7 mouse cellular contexts compared by ENCODE assay signal in the genomic region with DNA sequence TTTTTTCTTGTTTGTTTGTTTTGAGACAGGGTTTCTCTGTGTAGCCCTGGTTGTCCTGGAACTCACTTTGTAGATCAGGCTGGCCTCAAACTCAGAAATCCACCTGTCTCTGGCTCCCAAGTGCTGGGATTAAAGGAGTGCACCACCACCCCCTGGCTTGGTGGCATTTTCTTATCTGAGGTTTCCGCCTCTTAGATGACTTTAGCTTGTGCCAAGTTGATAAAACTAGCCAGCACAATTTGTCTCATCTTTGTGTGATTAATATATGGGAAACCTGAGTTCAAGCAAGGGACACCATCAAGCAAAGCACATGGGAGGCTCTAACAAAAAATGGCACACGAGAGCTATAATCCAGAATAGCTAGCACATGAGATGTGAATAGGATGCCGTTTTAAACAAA. TPM values are rescaled to one million over a fixed set of nuclear protein-coding genes. Genes with fewer than 3 reads are reported as not detected.
DNase-seq lines count a peak whose midpoint lies in the region; ATAC-seq and TF ChIP-seq lines count a peak whose summit lies in the region.
"Not testable (repeated sequence)": the region's sequence is repeated elsewhere in the genome, so short reads cannot be mapped to it uniquely, and the experiment has no call there.
"Had no signal": no experiment of that assay in that cellular context is flagged by ENCODE, and none has a peak within 500 bp of the region (broad histone marks: within the 10 kb centered on the region; RNA-seq: fewer than 3 reads in every experiment).

No protein-coding gene starts in this region.

- 56% methylated on average over 3 of the region's 3 CpGs for WGBS in liver, embryonic 12.5 days (ENCODE audit: insufficient replicate concordance)
- WGBS in liver, embryonic 14.5 days (ENCODE audit: insufficient replicate concordance) = 47% methylated on average over 3 of the region's 3 CpGs
- WGBS in liver, embryonic 16.5 days (ENCODE audit: insufficient replicate concordance) = 48% methylated on average over 3 of the region's 3 CpGs

- peak; percentile 48 for DNase-seq in c-Kit-positive CD71-positive TER-119-negative erythroid progenitor cells, embryonic 14.5 days (ENCODE audit: low read depth)
- peak; percentile 31 for DNase-seq in liver
- peak; percentile 34 to 51 (median 41) for DNase-seq in liver, embryonic 14.5 days (ENCODE audit: low read depth in 3 of 3, low spot score in 3 of 3)

- H3K27ac ChIP-seq in liver, embryonic 12.5 days = peak overlapping the region; percentile 92
- H3K27ac ChIP-seq in liver, embryonic 14.5 days = peak overlapping the region; percentile 94
- H3K27ac ChIP-seq in liver, embryonic 16.5 days (ENCODE audit: low read length) = peak overlapping the region; percentile 84

- ATAC-seq in liver, embryonic 12.5 days = peak; percentile 33; the same call in 1 of the 2 replicates
- peak; percentile 38; the same call in 1 of the 2 replicates for ATAC-seq in liver, embryonic 14.5 days (ENCODE audit: insufficient read depth)
- peak; percentile 27 for ATAC-seq in liver, embryonic 16.5 days (ENCODE audit: low read depth)
- ATAC-seq in megakaryocyte progenitor cell, adult 5-6 weeks (replicated peaks; ENCODE audit: poor library complexity) = 0 out of 2 replicates have a peak, but pooled peaks have one; percentile 2

- peak overlapping the region; percentile 46 for H3K4me2 ChIP-seq in liver, embryonic 12.5 days
- peak overlapping the region; percentile 53 for H3K4me2 ChIP-seq in liver, embryonic 14.5 days (ENCODE audit: low read depth)
- not testable (repeated sequence) for H3K4me2 ChIP-seq in liver, embryonic 16.5 days (ENCODE audit: low read depth, low read length)

- not testable (repeated sequence) for H3K4me3 ChIP-seq in liver, embryonic 12.5 days; liver, embryonic 14.5 days (ENCODE audit: insufficient read depth in 1 of 2, low read depth in 2 of 2, low read length in 2 of 2); liver, embryonic 16.5 days (ENCODE audit: low read depth, low read length)

- H3K27me3 ChIP-seq in liver, embryonic 12.5 days (replicated peaks); liver, embryonic 14.5 days (ENCODE audit: control insufficient read depth, insufficient read depth, low read length); liver, embryonic 16.5 days (ENCODE audit: control insufficient read depth, insufficient read depth, low read depth, low read length): not testable (repeated sequence)

- not testable (repeated sequence) for TF ChIP-seq CTCF in liver, embryonic 14.5 days (IDR thresholded peaks at IDR 0.05; ENCODE audit: low read depth)

- H3K9ac ChIP-seq in liver, embryonic 12.5 days; liver, embryonic 16.5 days (ENCODE audit: low read depth, low read length): not testable (repeated sequence)
- 0 out of 2 replicates have a peak overlapping the region, but pooled peaks have one; percentile 27 for H3K9ac ChIP-seq in liver, embryonic 14.5 days (replicated peaks)

- peaks cover 88% of the 10 kb centered on the region for H3K36me3 ChIP-seq in liver, embryonic 12.5 days
- H3K36me3 ChIP-seq in liver, embryonic 14.5 days (replicated peaks; ENCODE audit: control insufficient read depth, insufficient read depth, low read depth) = peaks cover 52% of the 10 kb centered on the region
- peaks cover 29% of the 10 kb centered on the region for H3K36me3 ChIP-seq in liver, embryonic 16.5 days (ENCODE audit: control insufficient read depth, insufficient read depth)

- peak; percentile 60 for TF ChIP-seq EP300 in liver, embryonic 14.5 days (IDR thresholded peaks at IDR 0.05; ENCODE audit: low read depth)

- peaks cover 36% of the 10 kb centered on the region for H3K4me1 ChIP-seq in liver, embryonic 12.5 days
- peaks cover 25 to 29% of the 10 kb centered on the region in 2 experiments for H3K4me1 ChIP-seq in liver, embryonic 14.5 days (replicated peaks; ENCODE audit: control insufficient read depth in 2 of 2, insufficient read depth in 2 of 2, low read length in 1 of 2)
- peaks cover 21% of the 10 kb centered on the region for H3K4me1 ChIP-seq in liver, embryonic 16.5 days (ENCODE audit: control insufficient read depth, low read depth, low read length)

- H3K9me3 ChIP-seq in liver, embryonic 12.5 days (replicated peaks); liver, embryonic 14.5 days (ENCODE audit: control insufficient read depth, low read length); liver, embryonic 16.5 days (replicated peaks; ENCODE audit: control insufficient read depth, low read length): not testable (repeated sequence)

RNA-seq across cellular contexts. Expression of a gene that starts 27.5 kb away (rescaled TPM):
- 0.18 and 0.69 TPM in 2 replicates for polyA plus RNA-seq in liver, embryonic 12.5 days (2016; fragmentation: Nextera tagmentation; extraction: Ambion mirVana)
- 0.90 and 1.2 TPM in 2 replicates for polyA plus RNA-seq in liver, embryonic 14.5 days (2012; rRNA removed)
- 0.17 and 0.27 TPM in 2 replicates for polyA plus RNA-seq in liver, embryonic 14.5 days (2014; fragmentation: Nextera tagmentation; extraction: Ambion mirVana)
- 0.09 and 0.37 TPM in 2 replicates for polyA plus RNA-seq in liver, embryonic 16.5 days (2015; fragmentation: Nextera tagmentation; extraction: Ambion mirVana)
- 0.44 and 0.95 TPM in 2 replicates for total RNA-seq in megakaryocyte progenitor cell, adult 5-6 weeks (2015)
- 0.08 and 0.30 TPM in 2 replicates for total RNA-seq in megakaryocyte progenitor cell, adult 5-6 weeks (2017)
- polyA plus RNA-seq: C2C12 had no signal
